Comparison of ENCODE assay signal across 16 mouse cellular contexts in the genomic region with DNA sequence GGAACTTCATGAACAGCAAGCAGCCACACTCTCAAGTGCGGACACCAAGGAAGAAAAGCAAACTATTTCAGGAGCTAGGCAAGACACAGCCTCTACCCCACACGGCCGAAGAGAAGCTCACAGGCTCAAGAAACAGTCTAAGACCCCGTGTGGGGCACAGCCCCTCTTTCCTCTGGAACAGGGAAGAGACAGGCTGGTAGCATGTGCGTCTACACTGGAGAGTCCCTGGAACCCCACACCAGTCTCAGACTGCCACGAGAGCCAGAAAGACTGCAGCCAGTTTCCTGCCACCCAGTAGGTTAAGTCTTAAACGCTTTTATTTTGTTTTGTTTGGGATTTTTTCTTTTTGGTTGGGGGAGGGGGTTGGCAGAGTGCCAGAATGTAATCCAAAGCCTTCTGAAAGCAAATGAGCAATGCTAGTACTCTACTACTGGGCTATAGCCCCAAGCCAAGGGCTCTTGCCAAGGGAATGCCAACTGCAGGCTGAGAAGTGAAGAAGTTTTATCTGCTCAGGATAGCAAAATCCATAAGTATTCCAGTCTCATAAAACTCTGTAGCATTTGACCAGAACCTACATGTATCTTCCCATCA. TPM values are rescaled to one million over a fixed set of nuclear protein-coding genes. Genes with fewer than 3 reads are reported as not detected.
A peak's percentile ranks its signal among the peaks of the same experiment; 100 is the strongest.
DNase-seq lines count a peak whose midpoint lies in the region; ATAC-seq lines count a peak whose summit lies in the region.
"Had no signal": no experiment of that assay in that cellular context is flagged by ENCODE, and none has a peak within 500 bp of the region (broad histone marks: within the 10 kb centered on the region; RNA-seq: fewer than 3 reads in every experiment).

No protein-coding gene starts in this region.

- H3K27me3 ChIP-seq in forebrain, embryonic 15.5 days, result no peaks in the 10 kb centered on the region
- H3K27me3 ChIP-seq in forebrain, embryonic 10.5 days (ENCODE audit: poor library complexity, severe bottlenecking), result no peaks in the 10 kb centered on the region
- no peaks in the 10 kb centered on the region for H3K27me3 ChIP-seq in embryonic facial prominence, embryonic 14.5 days (replicated peaks; ENCODE audit: control insufficient read depth, insufficient read depth, low read length)
- H3K27me3 ChIP-seq: liver, embryonic 12.5 days had no signal

- H3K4me3 ChIP-seq in forebrain, embryonic 15.5 days, result no peak overlapping the region
- no peak overlapping the region for H3K4me3 ChIP-seq in forebrain, embryonic 10.5 days
- H3K4me3 ChIP-seq in embryonic facial prominence, embryonic 14.5 days (ENCODE audit: low read depth, low read length), result no peak overlapping the region
- H3K4me3 ChIP-seq: heart, embryonic 10.5 days; liver, embryonic 12.5 days had no signal

- no peaks in the 10 kb centered on the region for H3K9me3 ChIP-seq in forebrain, embryonic 15.5 days
- no peaks in the 10 kb centered on the region for H3K9me3 ChIP-seq in forebrain, embryonic 10.5 days
- no peaks in the 10 kb centered on the region for H3K9me3 ChIP-seq in embryonic facial prominence, embryonic 14.5 days (ENCODE audit: control insufficient read depth, low read length)
- H3K9me3 ChIP-seq: heart, embryonic 10.5 days; liver, embryonic 12.5 days had no signal

- intact Hi-C loops in left cerebral cortex, postnatal 4 days (cut with DNase I), result no loop called here

- peak; percentile 55; the same call in 1 of the 2 replicates for ATAC-seq in forebrain, embryonic 15.5 days (replicated peaks)
- no peak; the same call in 1 of the 2 replicates for ATAC-seq in embryonic facial prominence, embryonic 14.5 days (ENCODE audit: low read depth)
- ATAC-seq: CD4-positive, CD25-positive, alpha-beta regulatory T cell, adult 4 months; liver, embryonic 12.5 days had no signal

- DNase-seq in forebrain, embryonic 10.5 days (ENCODE audit: extremely low spot score, low spot score), result no peak
- DNase-seq in left cerebral cortex, postnatal 4 days, result peak; percentile 44
- DNase-seq in left cerebral cortex, adult 11 months (ENCODE audit: low spot score), result no peak
- DNase-seq in Muller cell, postnatal 12 days (ENCODE audit: inconsistent ontology term), result peak; percentile 30
- peak; percentile 26 for DNase-seq in embryonic facial prominence, embryonic 14.5 days (ENCODE audit: low spot score)
- no peak for DNase-seq in embryo, embryonic 10 days (ENCODE audit: low spot score)
- DNase-seq in ovary, postnatal 10 days (ENCODE audit: low spot score), result no peak
- DNase-seq: adrenal gland, postnatal 36 days; embryo, embryonic 11 days; gastrocnemius, postnatal 10 days; kidney, postnatal 25 days; layer of hippocampus, postnatal 36 days had no signal

- WGBS in forebrain, embryonic 15.5 days, result 44% methylated on average over 7 of the region's 7 CpGs
- WGBS in forebrain, embryonic 10.5 days, result 95% methylated on average over 7 of the region's 7 CpGs
- WGBS in embryonic facial prominence, embryonic 14.5 days, result 47% methylated on average over 7 of the region's 7 CpGs

- peaks cover 56% of the 10 kb centered on the region for H3K36me3 ChIP-seq in forebrain, embryonic 15.5 days
- H3K36me3 ChIP-seq in forebrain, embryonic 10.5 days (replicated peaks), result peaks cover 98% of the 10 kb centered on the region
- peaks cover 82% of the 10 kb centered on the region for H3K36me3 ChIP-seq in embryonic facial prominence, embryonic 14.5 days (ENCODE audit: control insufficient read depth, insufficient read depth, low read length)

- H3K4me1 ChIP-seq in forebrain, embryonic 15.5 days, result peaks cover 15% of the 10 kb centered on the region
- no peaks in the 10 kb centered on the region for H3K4me1 ChIP-seq in forebrain, embryonic 10.5 days
- H3K4me1 ChIP-seq in embryonic facial prominence, embryonic 14.5 days (ENCODE audit: control insufficient read depth, insufficient read depth, low read length), result peaks cover 5% of the 10 kb centered on the region; the same call in 1 of the 2 replicates
- H3K4me1 ChIP-seq: heart, embryonic 10.5 days; liver, embryonic 12.5 days had no signal

- H3K9ac ChIP-seq in forebrain, embryonic 15.5 days (replicated peaks), result no peak overlapping the region
- no peak overlapping the region for H3K9ac ChIP-seq in embryonic facial prominence, embryonic 14.5 days (ENCODE audit: low read depth, low read length)
- H3K9ac ChIP-seq: liver, embryonic 12.5 days had no signal

- H3K4me2 ChIP-seq in forebrain, embryonic 15.5 days (replicated peaks), result no peak overlapping the region
- no peak overlapping the region for H3K4me2 ChIP-seq in embryonic facial prominence, embryonic 14.5 days (ENCODE audit: low read depth, low read length)
- H3K4me2 ChIP-seq: liver, embryonic 12.5 days had no signal

- H3K27ac ChIP-seq in forebrain, embryonic 15.5 days (replicated peaks), result no peak overlapping the region
- H3K27ac ChIP-seq in forebrain, embryonic 10.5 days, result no peak overlapping the region
- peak overlapping the region; percentile 10 for H3K27ac ChIP-seq in embryonic facial prominence, embryonic 14.5 days (replicated peaks; ENCODE audit: low read depth, low read length)
- H3K27ac ChIP-seq: heart, embryonic 10.5 days; liver, embryonic 12.5 days had no signal

RNA-seq across cellular contexts. Expression of gene Ppil2, which starts 8.3 kb away (rescaled TPM):
- polyA plus RNA-seq in forebrain, embryonic 15.5 days (2015; fragmentation: Nextera tagmentation; extraction: Ambion mirVana), result 161 and 162 TPM in 2 replicates
- 138 and 155 TPM in 2 replicates for polyA plus RNA-seq in forebrain, embryonic 10.5 days (2016; fragmentation: Nextera tagmentation; extraction: Ambion mirVana)
- total RNA-seq in left cerebral cortex, postnatal 4 days (2021), result 10 to 100 TPM; 88.3 to 91.9 TPM
- 101 and 117 TPM in 2 replicates for polyA plus RNA-seq in embryonic facial prominence, embryonic 14.5 days (2014; fragmentation: Nextera tagmentation; extraction: Ambion mirVana)

RNA-seq across cellular contexts. Expression of gene 2610318N02Rik, which starts 22.2 kb away (rescaled TPM):
- 27.1 and 30.1 TPM in 2 replicates for polyA plus RNA-seq in forebrain, embryonic 15.5 days (2015; fragmentation: Nextera tagmentation; extraction: Ambion mirVana)
- 153 and 164 TPM in 2 replicates for polyA plus RNA-seq in forebrain, embryonic 10.5 days (2016; fragmentation: Nextera tagmentation; extraction: Ambion mirVana)
- 1 to 10 TPM; 4.8 to 6.1 TPM for total RNA-seq in left cerebral cortex, postnatal 4 days (2021)
- polyA plus RNA-seq in embryonic facial prominence, embryonic 14.5 days (2014; fragmentation: Nextera tagmentation; extraction: Ambion mirVana), result 16.9 and 24.4 TPM in 2 replicates

RNA-seq across cellular contexts. Expression of gene Sdf2l1, which starts 29.5 kb away (rescaled TPM):
- polyA plus RNA-seq in forebrain, embryonic 15.5 days (2015; fragmentation: Nextera tagmentation; extraction: Ambion mirVana), result 43.4 and 47.2 TPM in 2 replicates
- polyA plus RNA-seq in forebrain, embryonic 10.5 days (2016; fragmentation: Nextera tagmentation; extraction: Ambion mirVana), result 110 and 118 TPM in 2 replicates
- total RNA-seq in left cerebral cortex, postnatal 4 days (2021), result 10 to 100 TPM; 10.8 to 12.6 TPM
- 40.9 and 47.8 TPM in 2 replicates for polyA plus RNA-seq in embryonic facial prominence, embryonic 14.5 days (2014; fragmentation: Nextera tagmentation; extraction: Ambion mirVana)

RNA-seq across cellular contexts. Expression of gene Ypel1, which starts 33.2 kb away (rescaled TPM):
- polyA plus RNA-seq in forebrain, embryonic 15.5 days (2015; fragmentation: Nextera tagmentation; extraction: Ambion mirVana), result 181 and 183 TPM in 2 replicates
- 96.2 and 97.4 TPM in 2 replicates for polyA plus RNA-seq in forebrain, embryonic 10.5 days (2016; fragmentation: Nextera tagmentation; extraction: Ambion mirVana)
- total RNA-seq in left cerebral cortex, postnatal 4 days (2021), result 100 to 1,000 TPM; 102 to 114 TPM
- 29.6 and 36.5 TPM in 2 replicates for polyA plus RNA-seq in embryonic facial prominence, embryonic 14.5 days (2014; fragmentation: Nextera tagmentation; extraction: Ambion mirVana)

RNA-seq across cellular contexts. Expression of gene Ydjc, which starts 41.7 kb away (rescaled TPM):
- polyA plus RNA-seq in forebrain, embryonic 15.5 days (2015; fragmentation: Nextera tagmentation; extraction: Ambion mirVana), result 23.1 and 26.3 TPM in 2 replicates
- polyA plus RNA-seq in forebrain, embryonic 10.5 days (2016; fragmentation: Nextera tagmentation; extraction: Ambion mirVana), result 5.8 and 6.9 TPM in 2 replicates
- 10 to 100 TPM; 71.3 to 74.5 TPM for total RNA-seq in left cerebral cortex, postnatal 4 days (2021)
- 13.3 and 15.1 TPM in 2 replicates for polyA plus RNA-seq in embryonic facial prominence, embryonic 14.5 days (2014; fragmentation: Nextera tagmentation; extraction: Ambion mirVana)

Comparison
In these comparisons a context has a peak if more than half of its experiments do, and no peak if none do; other contexts are left out.
1. DNase-seq: peak in left cerebral cortex, postnatal 4 days (single experiment), Muller cell, postnatal 12 days (single experiment) and embryonic facial prominence, embryonic 14.5 days (single experiment); none in forebrain, embryonic 10.5 days (single experiment), left cerebral cortex, adult 11 months (single experiment), embryo, embryonic 10 days (single experiment) and ovary, postnatal 10 days (single experiment).